Mouse (Mus musculus): Measurements from ENCODE around the gene Kpna6.
A peak's percentile ranks its signal among the peaks of the same experiment; 100 is the strongest.

DNA sequence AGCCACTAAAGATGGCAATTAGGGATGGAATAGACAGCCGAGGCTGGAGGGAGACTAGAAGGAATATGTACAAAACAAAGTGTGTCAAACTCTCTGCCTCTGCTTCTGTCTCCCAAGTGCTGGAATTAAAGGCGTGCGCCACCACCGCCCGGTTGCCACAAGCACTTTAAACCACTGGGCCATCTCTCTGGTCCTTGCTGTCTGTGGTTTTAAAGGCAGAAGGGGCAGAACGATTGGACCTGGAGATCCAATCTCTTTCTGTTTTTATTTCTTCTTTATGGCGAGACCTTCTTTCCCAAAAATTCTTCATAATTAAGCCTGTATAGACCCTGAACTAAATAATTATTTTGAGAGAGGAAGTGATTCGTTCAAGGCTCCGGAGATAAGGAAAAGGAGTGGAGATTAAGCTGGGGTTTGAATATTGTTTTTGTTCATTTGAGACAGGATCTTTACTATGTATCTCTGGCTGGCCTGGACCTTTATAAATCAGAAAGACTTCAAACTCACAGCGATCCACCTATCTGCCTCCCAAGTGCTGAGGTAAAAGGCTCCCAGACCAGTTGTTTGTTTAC, 397 bp upstream of the Kpna6 start:
- no peak; the same call in 1 of the 2 replicates for TF ChIP-seq CTCF (IDR thresholded peaks at IDR 0.05; ENCODE audit: low read depth)
- TF ChIP-seq EP300 (IDR thresholded peaks at IDR 0.05; ENCODE audit: low read depth), result peak; percentile 37; the same call in 1 of the 2 replicates
